Mouse (Mus musculus) myocyte (in vitro differentiated cells): ENCODE measurements around the gene Olr1. TPM values are rescaled to one million over a fixed set of nuclear protein-coding genes. Genes with fewer than 3 reads are reported as not detected.

ENCODE experiments used
- H3K27me3 ChIP-seq: one replicate; pipeline ENCODE4 v1.6.1; 2011; ENCODE audit not compliant: control insufficient read depth, insufficient read depth, insufficient read length
- H3K36me3 ChIP-seq: one replicate; pipeline ENCODE4 v1.6.1; 2011; ENCODE audit not compliant: control insufficient read depth, insufficient read depth
- H3K4me2 ChIP-seq: one replicate; pipeline ENCODE4 v1.6.1; 2011; ENCODE audit warnings: low read depth, control low read depth
- H3K4me3 ChIP-seq: one replicate; pipeline ENCODE4 v1.5.1; 2011; ENCODE audit warnings: mild to moderate bottlenecking, control low read depth, moderate library complexity
- H3K79me2 ChIP-seq: one replicate; pipeline ENCODE4 v1.6.1; 2011; ENCODE audit not compliant: control insufficient read depth, insufficient read depth
- H3ac ChIP-seq: one replicate; pipeline ENCODE4 v1.6.1; 2011; ENCODE audit not compliant: control insufficient read depth, insufficient read length
- REST ChIP-seq: IDR thresholded peaks from one replicate; pipeline ENCODE4 v1.6.1; 2011; ENCODE audit warnings: mild to moderate bottlenecking, control low read depth, moderate library complexity; ENCODE audit not compliant: insufficient read depth, insufficient read length
- polyA plus RNA-seq: library from polyadenylated mRNA; unstranded; fragments of >200 nt; fragmentation: generic; extraction: Trizol; gene quantifications from one replicate; pipeline ENCODE4 v1.2.1, GENCODE M21; 2012; ENCODE audit warnings: missing spikeins

Gene Olr1
- polyA plus RNA-seq, 1 experiment: 0.11 TPM

GRCm38 (mm10) chr6:129436025-129436424 is 70.9 kb downstream of the Olr1 start:
- Histone ChIP-seq H3K79me2 (no peaks in the 10 kb centered on the region), H3K36me3 (no peaks in the 10 kb centered on the region)
- TF ChIP-seq REST: no peak

More at GRCm38 (mm10) chr6:129436025-129436424, 70.9 kb downstream of the Olr1 start:
- H3ac ChIP-seq: no peak overlapping the region
- H3K27me3 ChIP-seq: no peaks in the 10 kb centered on the region
- no peak overlapping the region for H3K4me3 ChIP-seq
- no peak overlapping the region for H3K4me2 ChIP-seq

Other genes starting within 250 kb of the Olr1 start
- 0.23 TPM for gene Cd69, start 231.7 kb downstream of the Olr1 start, polyA plus RNA-seq
- not detected for gene 4922502D21Rik, start 175.4 kb downstream of the Olr1 start, polyA plus RNA-seq
- not detected for gene Clec12a, start 164.5 kb downstream of the Olr1 start, polyA plus RNA-seq
- gene Clec12b, start 121.3 kb downstream of the Olr1 start, polyA plus RNA-seq: not detected
- gene Clec1b, start 109.9 kb downstream of the Olr1 start, polyA plus RNA-seq: not detected
- gene Clec9a, start 98.3 kb downstream of the Olr1 start, polyA plus RNA-seq: not detected
- 0.13 TPM for gene Clec1a, start 55.2 kb downstream of the Olr1 start, polyA plus RNA-seq
- gene Tmem52b, start 5.4 kb upstream of the Olr1 start, polyA plus RNA-seq: not detected
- 53.6 TPM for gene Gabarapl1, start 26.0 kb upstream of the Olr1 start, polyA plus RNA-seq
- gene Klre1, start 70.7 kb upstream of the Olr1 start, polyA plus RNA-seq: not detected
- not detected for gene Klrd1, start 84.6 kb upstream of the Olr1 start, polyA plus RNA-seq
- gene Klrk1, start 116.7 kb upstream of the Olr1 start, polyA plus RNA-seq: not detected
- gene Klrc3, start 136.2 kb upstream of the Olr1 start, polyA plus RNA-seq: not detected
- gene Klrc2, start 153.5 kb upstream of the Olr1 start, polyA plus RNA-seq: not detected
- not detected for gene Klrc1, start 171.8 kb upstream of the Olr1 start, polyA plus RNA-seq
- not detected for gene Klri1, start 210.0 kb upstream of the Olr1 start, polyA plus RNA-seq
- gene Klri2, start 233.3 kb upstream of the Olr1 start, polyA plus RNA-seq: not detected